Mouse (Mus musculus) inflammation-experienced regulatory T-cells, adult 6 months (primary cell): ENCODE results near the gene Zfp467. TPM values are rescaled to one million over a fixed set of nuclear protein-coding genes. Genes with fewer than 3 reads are reported as not detected.
A peak's percentile ranks its signal among the peaks of the same experiment; 100 is the strongest.

Experiments used
- ATAC-seq: one replicate; pipeline ENCODE4 v1.8.0; 2017
- polyA plus RNA-seq, 3 experiments: library from polyadenylated mRNA; unstranded; fragments of 100-300 nt; shearing (Covaris generic); gene quantifications; one replicate each; pipeline ENCODE4 v1.2.1; 2017

The Zfp467 gene
- polyA plus RNA-seq: 10 to 100 TPM in 1 of 3 experiments, 1 to 10 TPM in 2; 4.5 to 10.4 (median 8.2) TPM

DNA sequence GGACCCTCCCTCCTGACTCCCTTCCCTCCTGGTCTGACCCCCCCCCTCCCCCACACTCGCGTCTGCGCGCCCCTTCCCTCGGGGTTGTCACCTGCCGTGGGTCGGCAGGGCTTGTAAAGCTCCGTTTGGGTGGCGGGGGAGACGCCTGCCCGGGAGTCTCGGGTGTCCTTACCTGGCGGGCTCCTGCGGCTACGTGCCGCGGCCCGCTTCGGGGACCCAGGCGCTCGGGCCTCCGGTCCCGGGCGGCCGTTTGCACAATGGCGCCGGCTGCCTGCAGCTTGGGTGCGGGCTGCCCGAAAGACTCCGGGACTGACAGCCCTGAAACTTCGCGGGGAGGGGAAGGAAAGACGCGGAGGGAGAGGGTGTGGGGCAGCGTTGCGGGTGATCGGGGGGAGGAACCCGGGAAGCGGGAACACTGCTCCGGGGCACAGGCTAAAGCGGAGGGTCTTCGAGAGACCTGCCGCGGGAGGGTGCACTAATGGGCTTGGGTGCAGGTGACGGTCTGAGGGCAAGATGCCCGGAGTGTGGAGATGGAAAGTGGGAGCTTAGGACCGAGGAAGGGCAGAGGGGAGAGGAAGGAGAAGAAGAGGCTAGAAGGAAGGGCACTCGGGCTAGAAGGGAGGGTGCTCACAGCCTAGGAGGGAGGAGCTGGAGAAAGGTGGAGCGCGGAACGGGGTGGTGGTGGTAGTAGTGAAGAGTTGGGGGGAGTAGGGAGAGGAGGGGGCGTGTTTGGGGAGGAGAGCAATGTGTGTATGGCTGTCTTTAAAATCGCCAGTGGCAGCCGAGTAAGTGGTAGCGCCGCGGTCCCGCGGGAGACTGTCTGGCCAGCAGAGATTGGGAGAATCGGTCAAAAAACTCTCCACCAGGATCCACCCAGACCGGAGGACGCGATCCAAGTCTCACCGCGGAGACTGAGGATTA is at the start of gene Zfp467:
Gene Zfp467 (minus strand): TSS at position 645 of the 921 bp plus-strand sequence.
- peak; percentile 30 for ATAC-seq

- no peak for ATAC-seq
These were observed 47.6 kb upstream of the Zfp467 start for GRCm38 (mm10) chr6:48493136-48493730.

- no peak for ATAC-seq
These were observed 45.7 kb upstream of the Zfp467 start for GRCm38 (mm10) chr6:48491361-48491760.

- ATAC-seq: no peak
These were observed 44.1 kb upstream of the Zfp467 start for GRCm38 (mm10) chr6:48489741-48490140.

DNA sequence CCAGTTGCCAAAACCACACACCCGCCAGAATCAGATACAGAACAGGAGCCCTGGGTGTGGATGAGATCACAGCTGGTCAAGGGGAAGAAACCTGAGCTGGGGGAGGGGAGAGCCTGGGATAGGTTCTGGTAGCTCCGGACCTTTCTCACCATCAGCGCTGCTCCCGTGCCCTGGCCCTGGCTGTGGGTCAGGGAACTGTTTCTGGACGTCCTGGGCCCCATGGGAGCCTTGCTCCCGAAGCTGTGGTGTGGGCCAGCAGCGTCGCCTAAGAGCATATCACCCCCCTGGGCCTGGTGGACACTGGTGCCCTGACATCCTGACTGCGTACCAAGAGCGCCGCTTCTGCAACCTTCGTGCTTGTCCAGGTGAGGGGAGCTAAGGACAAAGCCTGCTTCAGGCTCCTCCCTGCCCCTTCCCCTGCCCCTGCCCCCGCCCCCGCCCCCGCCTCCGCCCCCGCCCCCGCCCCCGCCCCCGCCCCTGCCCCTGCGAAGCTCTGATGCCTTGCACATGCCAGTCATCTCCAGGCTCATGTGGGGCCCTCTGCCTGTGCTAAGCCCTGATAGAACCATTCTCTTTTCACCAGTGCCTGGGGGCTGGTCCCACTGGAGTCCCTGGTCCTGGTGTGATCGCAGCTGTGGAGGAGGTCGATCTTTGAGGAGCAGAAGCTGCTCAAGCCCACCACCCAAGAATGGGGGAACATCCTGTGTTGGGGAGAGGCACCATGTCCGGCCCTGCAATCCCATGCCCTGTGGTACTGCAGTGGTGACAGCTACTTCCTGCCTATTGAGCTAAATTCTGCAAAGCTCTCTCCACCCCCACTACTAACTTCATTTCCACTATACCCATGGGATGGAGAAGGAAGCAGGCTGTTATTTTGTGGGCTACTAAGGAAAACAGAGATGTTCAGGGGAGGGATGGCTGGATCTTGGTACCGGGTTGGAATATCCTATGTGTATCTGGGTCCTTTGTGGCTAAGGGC is 42.4 kb upstream of the Zfp467 start:
- ATAC-seq: no peak

DNA sequence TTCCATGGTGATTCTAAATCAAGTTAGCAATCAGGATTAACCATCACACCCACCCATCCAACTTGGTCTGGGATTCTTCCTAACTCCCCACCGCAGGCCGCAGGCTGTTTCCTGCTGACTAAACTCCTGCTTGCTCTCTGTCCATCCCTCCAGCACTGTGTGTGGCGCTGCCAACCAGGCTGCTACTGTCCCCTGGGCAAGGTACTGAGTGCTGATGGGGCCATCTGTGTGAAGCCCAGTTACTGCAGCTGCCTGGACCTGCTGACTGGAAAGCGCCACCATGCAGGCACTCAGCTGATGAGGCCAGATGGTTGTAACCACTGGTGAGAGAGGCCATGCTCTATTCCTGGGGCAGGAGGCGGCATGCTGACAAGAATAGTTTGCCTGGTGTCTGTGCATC is 36.9 kb upstream of the Zfp467 start:
- no peak for ATAC-seq

DNA sequence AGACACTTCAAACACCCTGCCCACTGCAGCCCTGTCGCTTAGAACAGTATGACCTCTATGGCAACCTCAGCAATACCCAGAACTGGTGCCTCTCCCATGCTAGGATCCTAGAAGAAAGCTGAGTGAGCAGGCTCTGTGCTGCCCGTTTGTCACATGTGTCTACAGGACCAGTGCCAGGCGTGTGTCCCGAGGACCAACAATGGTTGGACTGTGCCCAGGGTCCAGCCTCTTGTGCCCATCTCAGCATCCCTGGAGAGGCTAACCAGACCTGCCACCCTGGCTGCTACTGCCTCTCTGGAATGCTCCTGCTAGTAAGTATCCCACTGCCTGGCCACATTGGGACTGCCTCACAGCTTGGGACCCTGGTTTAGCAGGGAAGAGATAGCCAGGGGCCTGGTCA is 32.8 kb upstream of the Zfp467 start:
- ATAC-seq: no peak

DNA sequence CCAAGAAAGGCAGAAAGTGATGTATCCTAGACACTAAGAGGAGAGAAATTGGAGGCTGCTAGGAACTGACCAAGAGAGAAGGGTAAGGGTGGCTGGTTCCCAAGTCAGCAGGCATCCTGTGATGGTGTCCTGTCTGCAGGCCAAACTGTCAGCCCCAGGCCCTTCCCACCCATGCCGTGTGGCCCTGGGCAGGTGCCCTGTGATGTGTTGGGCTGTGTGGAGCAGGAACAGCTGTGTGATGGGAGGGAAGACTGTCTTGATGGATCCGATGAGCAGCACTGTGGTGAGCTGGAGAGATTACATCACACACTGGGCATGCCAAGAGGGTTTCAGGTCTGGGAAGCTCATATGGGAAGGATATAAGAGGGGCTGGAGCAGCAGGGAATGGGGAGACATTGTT is 25.1 kb upstream of the Zfp467 start:
- no peak for ATAC-seq

DNA sequence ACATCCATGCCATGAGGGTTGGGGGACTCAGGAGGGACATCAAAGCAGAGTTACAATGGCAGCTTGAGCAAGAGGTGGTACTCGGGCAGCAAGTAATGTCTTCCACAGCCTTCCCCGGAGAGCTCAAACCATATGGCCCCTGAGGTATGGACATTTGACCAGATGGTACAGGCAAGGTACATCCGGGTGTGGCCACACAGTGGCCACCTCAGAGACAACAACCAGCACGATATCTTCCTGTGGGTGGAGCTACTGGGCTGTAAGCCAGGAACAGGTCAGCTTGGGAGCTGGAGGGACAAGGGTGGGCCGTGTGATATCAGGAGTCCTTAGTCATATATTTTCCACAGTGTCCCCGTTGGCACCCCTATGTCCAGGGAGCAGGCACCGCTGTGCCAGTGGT is 21.9 kb upstream of the Zfp467 start:
- ATAC-seq: no peak

- ATAC-seq: no peak
These were observed 21.1 kb upstream of the Zfp467 start for GRCm38 (mm10) chr6:48466715-48467114.

GRCm38 (mm10) chr6:48464966-48465679 is 19.5 kb upstream of the Zfp467 start:
- no peak for ATAC-seq

DNA sequence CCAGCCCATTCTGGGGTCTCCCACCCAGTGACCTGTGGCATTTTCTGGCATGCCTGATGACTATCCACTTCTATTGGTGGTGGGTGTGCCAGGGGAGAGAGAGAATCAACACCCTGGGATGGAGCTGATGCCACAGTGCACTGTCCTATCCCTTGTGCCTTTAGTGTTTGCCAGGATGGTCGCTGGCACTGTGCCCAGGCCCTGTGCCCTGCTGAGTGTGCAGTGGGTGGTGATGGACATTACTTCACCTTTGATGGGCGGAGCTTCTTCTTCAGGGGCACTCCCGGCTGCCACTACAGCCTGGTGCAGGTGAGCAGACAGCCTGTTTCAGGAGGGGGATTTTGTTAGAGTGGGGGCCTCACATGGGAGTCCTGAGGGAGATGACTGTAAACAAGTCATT is 7.1 kb upstream of the Zfp467 start:
- ATAC-seq: no peak

GRCm38 (mm10) chr6:48452151-48452550 is 6.5 kb upstream of the Zfp467 start:
- no peak for ATAC-seq

DNA sequence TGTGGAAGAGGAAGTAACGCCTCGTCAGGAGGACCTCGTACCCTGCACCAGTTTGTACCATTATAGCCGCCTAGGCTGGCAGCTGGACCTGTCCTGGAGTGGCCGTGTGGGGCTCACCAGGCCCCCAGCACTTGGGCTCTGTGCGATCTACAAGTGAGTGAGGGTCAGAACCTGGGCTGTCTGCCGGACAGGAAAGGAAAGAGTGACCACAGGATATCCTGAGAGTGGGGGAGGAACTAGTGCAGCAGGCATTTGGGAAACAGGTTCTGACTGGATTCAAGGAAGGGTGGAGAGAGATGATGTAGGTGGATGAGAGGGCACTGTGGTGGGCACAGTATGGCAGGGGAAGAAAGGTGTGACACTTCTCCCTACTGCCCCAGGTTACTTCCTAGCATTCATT is 2.9 kb upstream of the Zfp467 start:
- ATAC-seq: no peak

DNA sequence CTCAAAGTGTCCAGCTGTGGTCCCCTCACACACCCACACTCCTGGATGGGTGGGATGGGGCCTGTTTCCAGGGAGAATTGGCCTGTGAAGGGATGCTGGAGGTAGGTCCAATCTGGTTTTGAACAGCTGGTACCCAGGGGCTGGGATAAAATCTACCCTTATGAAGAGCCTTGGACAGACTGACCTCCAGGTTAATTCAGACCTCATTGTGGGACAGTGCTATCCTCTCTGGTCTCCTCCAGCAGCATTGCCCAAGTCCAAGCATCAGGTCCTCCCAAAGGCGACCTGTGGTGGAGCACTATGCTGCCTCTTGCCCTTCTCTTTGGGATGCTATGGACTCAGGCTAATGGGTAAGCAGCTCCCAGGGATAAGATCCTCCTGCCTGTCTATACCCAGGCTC is 2.3 kb upstream of the Zfp467 start, which contains the start of gene Sspo:
Gene Sspo (plus strand): TSS at position 301 of the 400 bp plus-strand sequence.
- ATAC-seq: no peak

DNA sequence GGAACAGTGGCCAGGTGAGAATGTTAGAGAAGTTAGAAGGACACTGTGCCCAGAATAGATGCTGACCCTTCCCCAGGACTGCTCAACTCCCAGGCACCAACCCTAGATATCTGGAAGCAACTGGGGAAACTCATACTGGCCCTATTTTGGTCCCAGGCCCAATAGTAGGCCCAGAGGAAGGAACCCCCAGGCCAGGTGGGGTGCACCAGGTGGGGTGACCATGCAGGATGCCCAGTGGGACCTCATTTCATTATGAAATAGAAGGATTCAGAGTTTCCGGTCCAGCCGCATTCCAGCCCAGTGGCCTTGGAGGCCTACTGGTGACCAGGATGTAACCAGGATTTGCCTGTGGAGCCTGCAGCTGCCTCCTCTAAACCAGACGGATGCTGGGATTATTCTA is 1.3 kb upstream of the Zfp467 start:
- no peak for ATAC-seq

DNA sequence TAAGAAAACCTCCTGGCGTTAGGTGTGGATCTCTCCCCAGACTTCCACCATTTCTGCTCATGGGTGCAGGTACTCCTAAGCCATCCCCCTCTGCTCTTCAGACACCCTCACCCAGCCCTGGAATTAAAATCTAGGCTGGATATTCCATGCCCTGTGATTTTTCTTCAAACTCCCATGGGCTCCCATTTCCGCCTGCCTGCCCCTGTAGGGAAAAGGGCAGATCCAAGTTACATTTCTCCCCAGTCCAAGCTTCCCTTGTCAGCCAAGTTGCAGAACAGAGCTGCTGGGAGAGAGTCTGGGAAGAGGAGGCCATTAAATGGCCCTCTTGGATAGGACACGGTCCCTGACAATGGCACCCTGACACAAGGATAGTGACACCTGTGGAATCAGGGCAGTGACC is 631 bp upstream of the Zfp467 start:
- ATAC-seq: no peak

GRCm38 (mm10) chr6:48444310-48445180 is 1.1 kb downstream of the Zfp467 start:
- ATAC-seq: no peak

DNA sequence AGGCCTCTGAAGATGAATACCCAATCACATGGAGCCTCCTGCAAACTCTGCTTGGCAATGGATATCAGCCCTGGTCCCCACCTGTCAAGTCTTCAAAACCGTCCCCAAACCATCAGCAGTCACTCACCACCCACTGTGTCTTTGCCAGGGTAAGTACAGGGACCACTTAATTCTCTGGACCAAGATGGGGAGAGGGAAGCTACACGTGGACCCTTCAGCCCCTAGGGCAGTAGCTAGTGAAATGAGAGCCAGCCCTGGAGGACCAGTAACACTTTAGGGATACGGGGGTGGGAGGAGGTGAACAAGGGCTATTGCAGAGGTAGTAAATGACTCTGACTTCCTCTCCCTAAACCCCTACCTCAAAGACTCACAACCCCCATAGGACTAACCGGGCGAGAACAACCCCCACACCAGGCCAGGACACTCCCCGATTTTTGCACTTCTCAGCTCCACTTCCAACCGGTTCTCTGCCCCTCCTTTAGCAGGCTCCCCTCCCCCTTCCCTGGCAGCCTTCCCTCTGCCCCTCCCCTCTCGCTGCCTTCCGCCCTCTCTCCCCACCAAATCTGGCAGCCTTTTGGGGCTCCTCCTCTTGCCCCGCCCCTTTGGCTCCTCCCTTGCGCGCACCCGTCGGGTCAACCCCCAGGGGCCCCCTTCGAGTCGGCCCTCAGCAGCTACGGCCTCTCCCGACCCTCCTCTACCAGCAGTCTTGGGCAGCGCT is 1.9 kb downstream of the Zfp467 start:
- peak; percentile 71 for ATAC-seq

DNA sequence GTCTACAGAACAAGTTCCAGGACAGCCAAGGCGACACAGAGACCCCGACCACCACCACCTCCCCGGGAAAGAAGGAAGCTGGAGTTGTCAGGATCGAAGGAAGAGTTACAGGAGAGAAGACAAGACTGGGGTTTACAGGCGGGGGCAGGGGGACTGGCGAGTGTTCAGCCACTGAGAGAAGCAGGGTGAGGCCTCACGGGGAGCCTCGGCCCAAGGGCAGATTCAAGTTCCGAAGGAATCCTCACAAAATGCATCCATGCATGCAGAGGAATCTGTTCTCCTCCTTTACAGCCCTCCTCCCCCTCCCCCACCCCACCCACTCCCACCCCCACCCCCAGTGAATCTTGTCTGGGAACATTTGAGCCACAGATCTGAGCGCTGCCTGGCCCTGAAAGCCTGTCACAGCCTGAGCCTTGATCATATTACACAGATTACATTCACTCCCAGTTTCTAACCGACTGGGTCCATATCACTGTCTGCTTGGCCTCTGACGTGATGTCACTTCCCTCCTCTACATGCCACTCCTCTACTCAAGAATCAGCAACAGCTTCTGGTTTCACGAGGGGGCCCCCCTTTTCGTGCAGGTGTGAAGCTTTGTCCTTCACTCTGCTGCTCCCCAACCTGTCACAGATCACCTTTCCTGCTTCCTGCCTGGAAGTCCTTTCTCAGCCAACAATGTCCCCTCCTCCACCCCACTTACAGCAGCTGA is 5.2 kb downstream of the Zfp467 start:
- no peak for ATAC-seq
